Mouse (Mus musculus): Measurements from ENCODE around the gene Mtln. TPM values are rescaled to one million over a fixed set of nuclear protein-coding genes. Genes with fewer than 3 reads are reported as not detected.

The Mtln gene
- 20.8 and 26.0 TPM in 2 replicates for polyA plus RNA-seq (2012; rRNA removed)

GRCm38 (mm10) chr2:127791919-127792603 lies at the start of gene Mtln:
Gene Mtln, minus strand, starts transcription at chr2:127792488.

GRCm38 (mm10) chr2:127838576-127838975 lies 46.3 kb upstream of the Mtln start, which contains the start of gene Acoxl:
Gene Acoxl, plus strand, starts transcription at chr2:127838876.

GRCm38 (mm10) chr2:127831401-127832102 lies 39.3 kb upstream of the Mtln start, which contains the start of gene Bub1:
Gene Bub1, minus strand, starts transcription at chr2:127831865.

GRCm38 (mm10) chr2:127788440-127789116 lies 3.7 kb downstream of the Mtln start, which contains the start of gene Nphp1:
Gene Nphp1, minus strand, starts transcription at chr2:127788897.

Other genes starting within 250 kb of the Mtln start
- gene Zfp661, start 205.4 kb downstream of the Mtln start, polyA plus RNA-seq (2012; rRNA removed): 1.2 and 1.4 TPM in 2 replicates
- 51.3 and 52.7 TPM in 2 replicates for gene Mrps5, start 205.3 kb downstream of the Mtln start, polyA plus RNA-seq (2012; rRNA removed)
- 0.01 and 0.09 TPM in 2 replicates for gene Mal, start 135.8 kb downstream of the Mtln start, polyA plus RNA-seq (2012; rRNA removed)
- gene Mall, start 62.6 kb downstream of the Mtln start, polyA plus RNA-seq (2012; rRNA removed): 0.03 TPM in 1 of 2 replicates, not detected in the other
- gene Nphp1, start 3.6 kb downstream of the Mtln start, polyA plus RNA-seq (2012; rRNA removed): 5.4 and 6.1 TPM in 2 replicates
- 17.5 and 21.0 TPM in 2 replicates for gene Bub1, start 39.4 kb upstream of the Mtln start, polyA plus RNA-seq (2012; rRNA removed)
- gene Acoxl, start 46.4 kb upstream of the Mtln start, polyA plus RNA-seq (2012; rRNA removed): 0.01 TPM in 1 of 2 replicates, not detected in the other